Mouse (Mus musculus) CH12F3 (cell line): ENCODE data around the gene Moap1.

Experiments used
- in situ Hi-C: fragments of 300-500 bp; cut with MboI; formaldehyde crosslinking; loops from 2 replicates; pipeline ENCODE4 v1.14.3; 2020; ENCODE audit warnings: low sequenced_read_pairs

Moap1 gene

DNA sequence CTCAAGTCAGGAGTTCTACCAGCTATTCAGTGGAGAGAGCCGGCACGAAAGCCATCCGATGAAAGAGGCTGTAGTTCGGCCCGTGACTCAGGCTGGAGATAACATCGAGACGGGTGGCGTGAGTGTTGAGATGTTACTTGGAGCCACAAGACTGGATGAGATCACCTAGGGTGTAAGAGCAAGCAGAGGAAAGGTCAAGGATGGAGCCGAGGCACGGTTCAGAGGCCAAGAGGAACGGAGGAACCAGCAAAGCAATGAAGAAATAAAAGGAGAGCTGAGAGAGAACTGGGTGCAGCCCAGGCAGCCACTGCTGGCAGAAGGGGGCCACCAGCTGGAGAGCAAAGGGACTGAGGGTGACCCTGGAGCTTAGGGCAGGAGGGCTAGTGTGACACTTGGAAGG, 35.2 kb downstream of the Moap1 start:
- in situ Hi-C loops: loop anchor here (5.0 kb wide), 1 partner anchor 131 kb away; no protein-coding TSS in a partner anchor

DNA sequence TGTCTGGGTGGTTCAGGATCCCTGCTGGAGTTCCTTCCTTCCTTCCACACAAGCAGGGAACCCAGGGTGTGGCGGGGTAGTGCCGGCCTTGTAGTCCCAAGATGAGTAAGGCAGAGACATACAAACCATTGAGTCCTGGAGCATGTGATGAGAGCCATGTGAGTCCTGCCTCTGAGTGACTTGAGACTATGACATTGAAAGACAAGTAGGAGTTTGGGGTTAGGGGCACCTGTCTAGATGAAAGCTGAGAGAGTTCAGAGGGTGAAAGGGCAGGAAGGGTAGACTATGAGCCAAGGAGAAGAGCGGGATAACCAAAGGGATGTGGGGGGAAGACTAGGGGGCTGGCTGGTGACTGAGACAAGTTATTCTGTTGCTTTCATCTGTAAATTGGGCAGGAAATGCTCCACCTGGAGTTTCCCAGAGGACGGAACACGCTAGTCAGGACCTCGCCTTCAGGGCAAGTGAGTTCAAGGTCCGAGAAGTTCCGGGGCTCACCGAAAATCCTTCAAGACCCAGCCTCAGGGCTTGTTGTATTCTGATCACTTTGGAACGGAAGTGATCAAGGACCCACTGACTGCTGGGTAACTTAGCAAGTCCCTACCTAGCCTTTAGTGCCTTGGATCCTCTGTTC, 36.5 kb downstream of the Moap1 start:
- in situ Hi-C loops: loop anchor here (5.0 kb wide), 1 partner anchor 130 kb away; no protein-coding TSS in a partner anchor

DNA sequence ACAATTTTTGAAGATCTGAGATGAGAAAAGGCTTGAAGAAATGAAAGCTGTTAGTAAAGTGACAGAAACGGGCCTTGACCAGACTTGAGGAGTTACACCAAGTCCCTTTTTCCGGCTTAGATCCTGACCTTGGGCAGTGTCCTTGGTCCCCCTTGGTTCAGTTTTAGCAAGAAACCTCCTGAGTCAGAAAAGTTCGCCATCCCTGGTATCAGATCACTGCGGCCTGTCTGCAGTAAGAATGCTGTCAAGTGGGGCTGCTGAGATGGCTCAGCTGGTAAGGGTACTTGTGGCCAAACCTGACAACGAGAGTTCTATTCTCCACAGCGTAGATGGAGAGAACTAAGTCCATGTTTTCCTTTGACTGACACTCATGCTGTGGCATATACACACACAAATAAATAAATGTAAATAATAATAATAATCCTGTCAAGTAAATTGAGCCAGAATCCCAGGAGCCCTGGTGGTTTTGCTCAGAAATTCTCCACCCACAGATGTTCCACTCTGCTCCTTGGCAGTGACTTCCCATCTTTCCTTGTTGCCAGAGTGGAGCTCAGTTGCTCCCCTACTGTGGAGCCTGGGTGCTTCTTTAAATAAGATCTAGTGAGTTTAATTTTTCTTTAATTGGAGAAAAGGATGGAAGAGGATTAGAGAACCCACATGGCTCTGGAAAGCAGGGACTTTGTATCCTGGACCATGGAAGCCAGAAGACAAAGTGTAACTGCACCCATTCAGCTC, 37.4 kb downstream of the Moap1 start:
- in situ Hi-C loops: loop anchor here (5.0 kb wide), 1 partner anchor 129 kb away; no protein-coding TSS in a partner anchor

DNA sequence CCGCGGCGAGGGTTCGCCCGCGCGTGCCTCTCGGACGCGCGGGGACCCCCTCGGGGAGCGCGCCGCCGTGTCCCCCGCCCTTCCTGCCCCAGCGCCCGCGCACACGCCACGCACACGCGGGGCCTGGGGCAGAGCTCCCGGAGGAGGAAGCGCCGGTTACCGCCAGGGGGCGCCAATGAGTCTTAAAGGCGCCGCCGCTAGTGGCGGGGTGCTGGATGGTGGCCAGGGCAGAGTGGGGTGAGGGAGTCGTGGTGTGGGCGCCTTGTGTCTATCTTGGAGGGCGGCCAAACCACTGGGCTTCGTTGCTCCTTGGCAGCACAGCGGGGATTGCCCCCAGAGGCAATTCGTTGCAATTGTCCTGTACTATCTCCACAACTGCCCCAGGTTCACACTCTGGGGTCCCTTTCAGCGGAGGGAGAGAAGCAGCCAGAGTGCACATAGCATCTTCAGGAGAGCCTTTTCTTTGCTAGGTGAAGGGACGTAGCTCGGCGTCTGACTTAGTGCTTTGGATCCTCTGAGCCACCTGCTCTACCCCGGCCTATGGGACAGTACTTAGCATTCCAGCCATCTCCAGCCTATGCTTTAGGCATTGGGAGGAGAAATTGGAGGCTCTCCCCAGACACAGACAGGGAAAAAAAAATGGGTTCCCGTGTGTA, 38.1 kb downstream of the Moap1 start:
- in situ Hi-C loops: loop anchor here (5.0 kb wide), 1 partner anchor 128 kb away; no protein-coding TSS in a partner anchor

DNA sequence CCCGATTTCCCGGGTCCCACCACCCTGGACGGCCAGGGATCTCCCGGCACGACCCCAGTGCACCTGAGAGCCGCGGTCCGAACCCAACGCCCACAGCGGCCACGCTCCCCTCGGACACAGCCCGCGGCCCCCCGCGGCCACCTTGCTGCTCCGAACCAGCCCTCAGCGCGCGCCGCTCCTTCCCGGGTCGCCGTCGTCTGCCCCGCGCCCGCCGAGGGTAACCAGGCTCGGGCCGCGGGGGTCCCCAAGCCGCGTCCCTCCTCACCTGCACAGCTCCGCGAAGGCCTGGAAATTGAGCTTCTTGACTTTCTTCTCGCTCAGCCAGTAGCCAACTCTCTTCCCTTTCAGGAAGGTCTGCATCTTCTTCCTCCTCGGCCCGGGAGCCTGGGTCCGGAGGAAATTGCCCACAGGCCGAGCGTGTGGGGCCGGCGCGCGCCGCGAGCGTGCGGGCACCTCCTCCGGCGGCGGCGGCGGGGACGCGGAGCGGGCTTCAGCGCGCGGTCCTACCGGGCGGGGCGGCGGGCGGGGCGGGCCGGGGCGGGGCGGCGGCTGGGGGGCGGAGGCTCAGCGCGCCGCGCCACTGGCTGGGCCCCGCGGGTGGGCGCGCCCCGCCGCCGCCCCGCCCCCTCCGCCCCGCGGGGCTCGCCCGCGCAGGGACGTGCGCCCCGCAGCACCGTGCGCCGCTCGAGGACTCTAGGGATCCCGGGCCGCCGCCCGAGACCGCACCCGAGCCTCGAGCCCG, 38.8 kb downstream of the Moap1 start, which contains the start of gene Itpk1:
Itpk1 (minus strand) TSS at position 474 of the 742 bp plus-strand sequence.
- in situ Hi-C loops: loop anchor here (5.0 kb wide), 1 partner anchor 127 kb away; no protein-coding TSS in a partner anchor

DNA sequence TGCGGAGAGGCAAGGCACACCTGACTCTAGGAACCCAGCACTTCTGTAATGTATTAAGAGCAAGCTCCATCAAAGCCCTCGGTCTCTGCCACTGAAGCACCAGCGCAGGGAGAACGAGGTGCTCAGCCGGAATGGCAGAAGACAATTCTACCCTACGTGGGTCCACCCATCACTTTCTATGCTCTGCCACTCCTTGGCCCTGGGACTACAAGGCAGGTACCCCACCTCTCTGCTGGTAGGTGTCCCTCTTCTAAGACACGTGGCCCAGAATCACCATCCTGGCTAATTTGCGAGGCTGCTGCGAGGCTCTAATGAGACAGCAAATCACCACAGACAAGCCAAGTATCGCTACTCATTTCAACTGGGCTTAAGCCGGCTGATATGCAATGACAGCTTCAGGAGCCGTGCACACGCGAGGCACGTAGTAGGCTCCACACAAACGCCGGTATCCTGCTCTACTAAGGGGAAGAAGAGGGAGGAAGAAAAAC, 39.5 kb downstream of the Moap1 start:
- in situ Hi-C loops: no loop called here

DNA sequence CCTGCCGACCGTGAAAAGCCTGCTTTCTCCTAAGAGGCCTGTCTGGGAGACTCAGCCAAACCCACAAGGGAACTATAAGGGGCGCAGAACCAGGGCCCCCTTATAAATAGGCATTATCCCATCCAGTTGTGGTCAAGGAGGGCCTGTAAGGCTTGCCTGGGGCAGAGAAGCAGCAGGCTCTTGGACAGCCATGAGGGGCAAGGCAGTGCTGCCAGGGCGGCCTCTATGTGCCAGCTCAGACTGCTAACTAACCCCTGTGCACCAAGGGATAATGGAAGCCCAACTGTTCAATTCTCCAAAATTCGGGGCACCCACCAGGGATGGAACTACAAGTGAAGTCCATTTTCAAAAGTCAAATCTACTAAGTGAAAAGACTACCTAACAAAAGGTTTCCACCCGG, 40.0 kb downstream of the Moap1 start:
- in situ Hi-C loops: no loop called here

DNA sequence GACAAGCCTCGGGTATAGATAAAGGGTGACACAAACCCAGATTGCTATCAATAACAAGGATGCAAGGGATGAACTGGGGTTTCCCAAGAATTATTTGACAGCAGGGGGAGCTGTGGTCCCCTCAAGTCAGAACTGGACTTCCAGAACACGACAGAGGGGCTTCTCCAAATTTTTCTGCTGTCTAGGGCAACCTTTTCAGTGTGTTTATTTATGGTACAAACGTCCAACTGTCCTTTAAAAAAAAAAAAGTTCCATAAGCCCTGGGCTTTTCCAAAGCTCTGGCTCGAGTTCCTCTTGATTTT, 40.4 kb downstream of the Moap1 start:
- in situ Hi-C loops: no loop called here

DNA sequence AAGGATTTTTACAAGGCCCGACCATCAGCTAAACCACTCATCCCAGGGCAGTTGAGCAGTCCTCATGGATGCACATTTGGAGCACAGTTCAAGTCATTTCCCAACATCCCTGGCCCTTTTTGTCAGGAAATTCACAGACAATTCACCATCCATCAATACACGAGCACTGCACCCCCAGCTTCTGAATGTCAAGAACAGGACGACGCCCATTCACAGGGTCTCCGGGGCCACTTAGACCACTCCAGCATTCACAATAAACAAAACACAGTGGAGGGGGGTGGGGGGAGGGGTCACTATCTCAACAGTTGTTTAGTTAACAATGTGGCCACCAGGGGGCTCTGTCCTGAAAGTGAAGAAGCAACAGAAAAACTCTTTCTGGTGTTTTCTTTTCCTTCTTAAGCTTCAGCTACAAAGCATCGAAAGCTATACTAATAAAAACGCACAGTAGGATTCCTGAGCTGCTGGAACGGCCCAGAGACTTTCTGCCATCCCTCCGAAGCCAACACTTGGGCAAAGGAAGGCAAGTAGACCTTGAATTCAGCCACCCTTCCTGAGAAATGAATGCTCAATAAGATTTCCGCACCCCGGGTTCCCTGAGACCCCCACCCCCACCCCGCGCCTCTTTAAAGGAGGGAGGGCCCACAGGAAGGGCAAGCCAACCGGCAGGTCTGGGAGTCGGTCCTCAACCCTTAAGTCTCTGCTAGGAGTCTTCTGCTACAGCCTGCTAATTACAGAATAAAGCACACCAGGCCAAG, 40.9 kb downstream of the Moap1 start:
- in situ Hi-C loops: no loop called here

DNA sequence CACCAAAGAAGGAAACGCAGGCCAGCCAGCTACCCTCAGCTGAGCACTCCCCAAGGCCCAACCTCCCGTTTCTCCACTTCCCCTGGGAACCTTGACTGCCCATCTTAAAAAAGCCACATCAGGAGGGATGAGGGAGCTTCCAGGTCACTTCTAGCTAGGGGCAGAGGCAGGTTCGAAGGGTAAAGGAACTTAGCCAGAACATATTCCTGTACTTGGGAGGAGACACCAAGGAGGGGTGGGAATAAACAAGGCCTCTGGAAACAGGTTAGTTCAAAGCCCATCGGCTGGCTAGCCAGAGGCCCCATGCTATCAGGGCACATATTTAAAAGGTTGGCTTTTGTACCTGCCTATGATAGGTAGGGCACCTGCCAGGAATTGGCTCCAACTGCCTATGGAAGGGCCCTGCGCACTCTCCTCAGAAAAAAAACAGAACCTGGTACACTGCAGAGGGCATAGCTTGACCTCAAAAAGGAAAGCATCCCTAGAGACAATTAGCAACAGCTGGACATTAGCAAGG, 41.7 kb downstream of the Moap1 start:
- in situ Hi-C loops: no loop called here

DNA sequence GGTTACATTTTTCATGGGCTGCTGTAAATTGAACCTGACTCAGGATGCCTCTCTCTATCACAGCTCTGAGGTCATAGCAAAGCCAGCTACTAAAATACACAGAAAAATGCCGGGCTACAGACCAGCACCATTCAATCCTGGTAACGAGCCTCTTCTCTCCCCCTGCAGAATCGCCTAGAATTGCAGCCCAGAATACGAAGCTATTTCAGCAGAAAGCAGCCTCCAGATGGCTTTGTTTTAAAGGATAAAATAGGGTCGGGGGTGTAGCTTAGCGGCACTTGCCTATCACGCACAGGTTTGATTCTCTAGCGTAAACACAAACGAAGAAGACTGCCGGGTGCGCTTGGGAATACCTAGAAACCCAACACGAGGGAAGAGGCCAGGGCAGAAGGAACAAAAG, 43.0 kb downstream of the Moap1 start:
- in situ Hi-C loops: no loop called here

DNA sequence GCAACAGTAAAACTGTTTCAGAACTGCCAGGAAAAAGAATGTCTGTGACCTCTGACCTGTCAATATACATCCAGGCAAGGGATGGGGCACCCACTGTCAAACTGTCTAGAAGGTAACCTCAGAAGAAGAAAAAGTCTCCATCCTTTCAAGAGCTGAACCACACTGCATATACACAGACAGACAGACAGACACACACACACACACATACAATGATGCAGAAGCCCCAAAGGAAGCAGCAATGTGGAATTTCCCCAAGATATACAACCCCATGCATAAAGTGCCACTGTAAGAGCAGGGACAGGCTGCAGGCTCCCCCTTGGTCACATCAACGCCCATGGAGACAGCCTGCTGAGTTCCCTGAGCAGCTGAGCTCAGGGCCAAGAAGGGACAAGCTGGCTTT, 44.3 kb downstream of the Moap1 start:
- in situ Hi-C loops: no loop called here

DNA sequence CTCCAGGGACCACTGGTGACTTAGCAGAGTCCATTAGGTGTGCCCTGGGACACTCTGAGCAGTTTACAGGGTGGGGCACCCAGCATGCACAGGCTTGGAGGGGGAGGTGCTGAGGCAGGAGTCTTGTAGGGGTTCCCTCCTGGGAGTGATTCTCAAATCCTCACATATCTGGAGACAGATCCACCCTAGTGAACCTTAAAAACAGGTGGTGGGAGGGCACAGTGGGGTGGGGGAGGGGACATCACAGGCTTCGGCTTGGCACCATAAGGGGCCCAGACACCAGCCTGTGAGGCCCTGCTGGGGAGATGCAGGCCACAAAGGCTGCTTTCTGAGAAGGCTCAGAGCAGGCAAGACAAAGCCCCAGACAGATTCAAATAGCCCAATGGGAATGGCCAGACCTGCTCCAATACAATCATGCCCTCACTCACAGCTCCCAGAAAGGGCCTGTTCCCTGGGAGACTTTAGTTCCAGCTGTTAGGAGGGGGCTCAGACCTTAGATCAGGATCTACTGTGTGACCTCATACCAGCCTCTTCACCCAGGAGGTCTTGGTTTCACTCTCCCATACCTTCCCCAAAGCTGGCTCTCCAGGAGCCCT, 45.3 kb downstream of the Moap1 start:
- in situ Hi-C loops: no loop called here

DNA sequence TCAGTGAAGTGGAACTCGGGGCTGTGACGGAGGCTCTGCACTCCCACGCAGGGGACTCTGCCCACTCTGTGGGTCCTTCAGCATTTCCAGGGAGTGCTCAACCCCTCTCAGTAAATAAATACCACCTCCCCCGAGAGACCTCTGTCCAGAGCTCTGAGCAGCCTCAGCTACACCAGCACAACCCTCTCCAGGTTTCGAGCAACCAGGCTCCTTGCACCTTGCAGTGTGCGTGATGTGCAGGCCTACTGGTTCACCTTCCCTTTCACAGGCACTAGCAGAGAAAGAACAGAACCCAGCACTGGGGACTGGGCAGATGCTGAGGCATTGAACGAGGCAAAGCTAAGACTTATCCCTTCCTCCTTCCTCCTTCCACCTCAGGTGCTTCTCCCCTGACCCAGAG, 46.1 kb downstream of the Moap1 start:
- in situ Hi-C loops: no loop called here

DNA sequence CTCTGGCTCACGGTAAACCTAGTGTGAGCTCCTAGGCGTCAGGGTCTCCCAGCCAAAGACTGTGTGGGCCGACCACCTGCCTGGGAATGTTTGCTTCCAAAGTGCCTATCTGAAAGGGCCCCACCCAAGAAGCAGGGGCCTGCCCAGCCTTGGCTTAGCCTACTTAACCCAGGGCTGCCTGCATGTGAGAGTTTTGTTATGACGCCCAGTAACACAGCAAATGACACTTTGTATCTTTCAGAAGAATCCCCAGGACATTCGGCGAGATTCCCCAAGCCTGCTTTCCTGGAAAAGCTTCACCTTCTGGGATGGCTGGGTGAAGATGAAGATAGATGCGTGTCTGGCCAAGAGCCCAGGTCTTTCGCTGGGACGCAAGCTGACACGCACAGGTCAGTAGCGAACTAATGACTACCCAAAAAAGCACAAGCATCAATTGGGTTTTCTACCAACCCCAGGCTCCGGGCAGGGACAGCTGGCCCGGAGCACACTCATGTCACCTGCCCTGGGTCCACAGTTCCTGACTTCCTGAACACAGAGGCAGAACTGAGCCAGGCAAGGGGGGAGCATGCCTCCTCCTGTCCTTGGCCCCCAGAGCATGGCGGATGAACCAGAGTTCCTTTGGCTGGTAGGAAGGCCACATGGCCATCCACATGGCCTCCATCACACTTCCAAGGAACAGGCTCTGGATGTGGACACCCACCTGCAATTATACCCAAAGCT, 46.7 kb downstream of the Moap1 start:
- in situ Hi-C loops: no loop called here

DNA sequence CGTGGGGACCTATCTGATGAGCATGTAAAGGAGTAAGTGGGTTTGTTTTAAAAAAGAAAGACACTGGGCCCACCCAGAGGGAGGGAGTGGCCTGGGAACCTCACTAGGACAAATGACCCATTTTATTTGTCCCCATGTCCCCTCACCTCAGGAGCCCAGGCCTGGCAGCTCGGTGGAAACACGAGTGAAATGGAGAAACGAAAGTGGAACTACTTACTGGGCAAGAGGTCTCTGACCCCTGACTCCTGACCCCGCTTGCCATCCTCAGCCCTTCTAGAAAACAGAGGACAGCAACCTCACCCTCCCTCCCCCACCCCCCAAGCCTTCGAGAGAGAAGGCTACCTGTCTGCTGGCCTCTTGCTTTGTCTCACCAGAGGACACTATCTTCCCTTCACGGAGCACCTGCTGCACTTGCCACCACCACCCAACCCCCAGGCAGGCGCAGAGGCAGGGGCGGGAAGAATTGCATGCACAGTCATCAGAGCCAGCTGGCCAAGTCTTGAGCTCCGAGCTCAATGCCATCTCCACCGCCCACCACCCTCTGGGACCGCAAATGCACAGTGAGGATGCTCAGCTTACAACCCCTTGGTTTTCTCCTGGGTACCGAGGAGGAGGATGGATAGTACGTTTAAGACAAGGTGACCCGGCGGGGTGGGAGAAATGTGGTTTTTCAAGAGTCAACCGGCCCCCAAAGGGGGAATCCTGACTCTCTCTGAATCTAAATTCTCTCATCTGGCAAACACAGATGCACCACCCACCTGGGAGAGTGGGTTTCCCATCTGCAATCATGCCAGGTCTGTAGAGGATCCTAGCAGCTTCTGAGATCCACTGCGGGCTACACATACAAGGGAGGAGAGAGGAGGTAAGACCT, 47.9 kb downstream of the Moap1 start:
- in situ Hi-C loops: no loop called here
